8 mouse cellular contexts compared by ENCODE assay signal in the genomic region with DNA sequence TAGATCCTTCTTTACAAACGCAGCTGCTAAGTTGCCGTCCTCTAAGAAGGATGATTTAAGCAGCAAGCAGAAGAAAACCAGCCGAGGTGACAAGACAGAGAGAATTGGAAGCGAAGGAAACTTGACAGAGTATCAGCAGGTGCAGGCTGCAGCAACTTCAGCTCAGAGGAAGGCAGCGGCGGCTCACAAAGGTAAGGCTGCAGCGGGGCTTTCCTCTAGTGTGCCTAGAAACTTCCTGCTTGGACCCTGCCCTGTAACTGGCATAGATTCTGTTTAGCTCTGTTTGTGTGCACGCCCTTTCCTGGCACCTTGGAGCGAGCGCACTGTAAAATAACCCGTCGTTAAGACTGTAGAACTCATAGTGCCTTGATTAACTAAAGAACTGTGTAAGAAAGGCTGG.
A peak's percentile ranks its signal among the peaks of the same experiment; 100 is the strongest.
DNase-seq lines count a peak whose midpoint lies in the region; ATAC-seq and TF ChIP-seq lines count a peak whose summit lies in the region.

No protein-coding gene starts in this region.

- H3K9ac ChIP-seq in hindbrain, embryonic 12.5 days: no peak overlapping the region
- 0 out of 2 replicates have a peak overlapping the region, but pooled peaks have one; percentile 14 for H3K9ac ChIP-seq in limb, embryonic 14.5 days (ENCODE audit: low read depth, low read length, severe bottlenecking)

- peak; percentile 6 to 11 for DNase-seq in left cerebral cortex, postnatal 36 days (ENCODE audit: low spot score in 2 of 2)
- no peak for DNase-seq in left cerebral cortex, postnatal 10 days (ENCODE audit: extremely low spot score in 1 of 2, low spot score in 2 of 2)
- no peak for DNase-seq in limb, embryonic 14.5 days (ENCODE audit: low spot score)
- no peak for DNase-seq in MN1 (ENCODE audit: low spot score)
- DNase-seq in natural killer cell, adult 2 months (ENCODE audit: low spot score in 2 of 2): no peak
- DNase-seq in gastrocnemius, postnatal 10 days: no peak

- TF ChIP-seq POLR2A in limb, embryonic 14.5 days (IDR thresholded peaks at IDR 0.05; ENCODE audit: borderline replicate concordance, extremely low read depth, insufficient read depth, insufficient read length): no peak
- no peak for TF ChIP-seq POLR2A in small intestine, adult 2 months (IDR thresholded peaks at IDR 0.05; ENCODE audit: low read depth, low read length)

- no peaks in the 10 kb centered on the region for H3K36me3 ChIP-seq in hindbrain, embryonic 12.5 days
- H3K36me3 ChIP-seq in limb, embryonic 14.5 days (ENCODE audit: control insufficient read depth, insufficient read depth, low read length): no peaks in the 10 kb centered on the region
- no peaks in the 10 kb centered on the region for H3K36me3 ChIP-seq in small intestine, adult 2 months (ENCODE audit: control insufficient read depth, insufficient read depth, low read length)

- peak overlapping the region; percentile 24 for H3K4me2 ChIP-seq in hindbrain, embryonic 12.5 days (replicated peaks)
- H3K4me2 ChIP-seq in limb, embryonic 14.5 days (replicated peaks; ENCODE audit: low read depth, low read length, severe bottlenecking): peak overlapping the region; percentile 28

- H3K4me1 ChIP-seq in hindbrain, embryonic 12.5 days: 0 out of 2 replicates have a peak, but pooled peaks cover 3% of the 10 kb centered on the region
- H3K4me1 ChIP-seq in limb, embryonic 14.5 days (ENCODE audit: control insufficient read depth, insufficient read depth, low read length): peaks cover 3% of the 10 kb centered on the region; the same call in 1 of the 2 replicates
- H3K4me1 ChIP-seq in small intestine, adult 2 months (ENCODE audit: control insufficient read depth, insufficient read depth, insufficient read length, low read length): no peaks in the 10 kb centered on the region

- H3K27ac ChIP-seq in hindbrain, embryonic 12.5 days: no peak overlapping the region
- no peak overlapping the region for H3K27ac ChIP-seq in limb, embryonic 14.5 days (replicated peaks; ENCODE audit: low read depth, low read length)
- H3K27ac ChIP-seq in small intestine, adult 2 months (ENCODE audit: insufficient read depth, low read depth, low read length): peak overlapping the region; percentile 56

- WGBS in hindbrain, embryonic 12.5 days: 29% methylated on average over 12 of the region's 12 CpGs
- WGBS in limb, embryonic 14.5 days: 19% methylated on average over 12 of the region's 12 CpGs
- WGBS in small intestine, adult 2 months: 4% methylated on average over 12 of the region's 12 CpGs

- ATAC-seq in hindbrain, embryonic 12.5 days (ENCODE audit: low FRiP score): no peak
- ATAC-seq in limb, embryonic 14.5 days (ENCODE audit: low FRiP score, low read depth): no peak

- no peaks in the 10 kb centered on the region for H3K9me3 ChIP-seq in hindbrain, embryonic 12.5 days (replicated peaks)
- no peaks in the 10 kb centered on the region for H3K9me3 ChIP-seq in limb, embryonic 14.5 days (ENCODE audit: control insufficient read depth, low read length)

- intact Hi-C loops in left cerebral cortex, postnatal 36 days (cut with DNase I): no loop called here
- intact Hi-C loops in left cerebral cortex, postnatal 10 days (cut with DNase I): no loop called here

- no peaks in the 10 kb centered on the region for H3K27me3 ChIP-seq in hindbrain, embryonic 12.5 days
- H3K27me3 ChIP-seq in limb, embryonic 14.5 days (ENCODE audit: control insufficient read depth, insufficient read depth, low read length): no peaks in the 10 kb centered on the region
- no peaks in the 10 kb centered on the region for H3K27me3 ChIP-seq in small intestine, adult 2 months (ENCODE audit: control insufficient read depth, insufficient read depth, low read length)

- TF ChIP-seq CTCF in small intestine, adult 2 months (IDR thresholded peaks at IDR 0.05; ENCODE audit: extremely low read depth, insufficient read length, insufficient replicate concordance, low read depth, low read length): no peak

- H3K4me3 ChIP-seq in hindbrain, embryonic 12.5 days: 0 out of 2 replicates have a peak overlapping the region, but pooled peaks have one; percentile 0
- H3K4me3 ChIP-seq in limb, embryonic 14.5 days (replicated peaks; ENCODE audit: low read length): 0 out of 2 replicates have a peak overlapping the region, but pooled peaks have one; percentile 3
- H3K4me3 ChIP-seq in small intestine, adult 2 months (ENCODE audit: low read depth, low read length): peak overlapping the region; percentile 56

Comparison
In these comparisons a context has a peak if more than half of its experiments do, and no peak if none do; other contexts are left out.
1. DNase-seq: peak in left cerebral cortex, postnatal 36 days (2 of 2); none in left cerebral cortex, postnatal 10 days (0 of 2), limb, embryonic 14.5 days (single experiment), MN1 (single experiment), natural killer cell, adult 2 months (0 of 2) and gastrocnemius, postnatal 10 days (single experiment).
2. H3K4me3 ChIP-seq: peak in every context shown above with its lines; median percentile 56 in small intestine, adult 2 months; 3 in limb, embryonic 14.5 days; 0 in hindbrain, embryonic 12.5 days.